Mouse (Mus musculus) stomach, postnatal 0 days (tissue): ENCODE measurements around the gene Rpl38. TPM values are rescaled to one million over a fixed set of nuclear protein-coding genes. Genes with fewer than 3 reads are reported as not detected.
"Not testable (repeated sequence)": the region's sequence is repeated elsewhere in the genome, so short reads cannot be mapped to it uniquely, and the experiment has no call there.

Experiments used
- ATAC-seq: fragments of 200-750 bp; cut with Nextera tagmentation; 2 replicates; pipeline ENCODE4 v1.8.0; 2017; ENCODE audit not compliant: low FRiP score, low TSS enrichment
- DNase-seq: peaks from one replicate; pipeline ENCODE4 v3.0.0-alpha.2; 2016; ENCODE audit warnings: low spot score
- H3K27ac ChIP-seq: fragments of 300-500 bp; sonication (generic); replicated peaks from 2 replicates; pipeline ENCODE4 v1.5.1; 2014; ENCODE audit warnings: mild to moderate bottlenecking, control low read depth
- H3K27me3 ChIP-seq: fragments of 300-500 bp; sonication (generic); 2 replicates; pipeline ENCODE4 v1.6.1; 2014; ENCODE audit warnings: low read length; ENCODE audit not compliant: control insufficient read depth, insufficient read depth
- H3K36me3 ChIP-seq: fragments of 300-500 bp; sonication (generic); 2 replicates; pipeline ENCODE4 v1.6.1; 2014; ENCODE audit warnings: low read length, mixed read lengths; ENCODE audit not compliant: control insufficient read depth, insufficient read depth
- H3K4me1 ChIP-seq: fragments of 300-500 bp; sonication (generic); replicated peaks from 2 replicates; pipeline ENCODE4 v1.6.1; 2014; ENCODE audit warnings: antibody characterized with exemption; ENCODE audit not compliant: control insufficient read depth, insufficient read depth
- H3K4me2 ChIP-seq: fragments of 300-500 bp; sonication (generic); replicated peaks from 2 replicates; pipeline ENCODE4 v1.6.1; 2014; ENCODE audit warnings: low read depth, mild to moderate bottlenecking, control low read depth, moderate library complexity
- H3K4me3 ChIP-seq: fragments of 300-500 bp; sonication (generic); 2 replicates; pipeline ENCODE4 v1.5.1; 2014; ENCODE audit warnings: low read depth, low read length, control low read depth
- H3K9ac ChIP-seq: fragments of 300-500 bp; sonication (generic); 2 replicates; pipeline ENCODE4 v1.6.1; 2014; ENCODE audit warnings: mild to moderate bottlenecking, low read length, control low read depth, mixed read lengths
- H3K9me3 ChIP-seq: fragments of 300-500 bp; sonication (generic); 2 replicates; pipeline ENCODE4 v1.6.1; 2016; ENCODE audit warnings: low read length; ENCODE audit not compliant: control insufficient read depth
- CTCF ChIP-seq: IDR thresholded peaks from 2 replicates; pipeline ENCODE4 v1.5.1; 2016; ENCODE audit warnings: antibody characterized with exemption, low read depth, mild to moderate bottlenecking, moderate library complexity
- EP300 ChIP-seq: optimal IDR thresholded peaks from 2 replicates; pipeline ENCODE3; 2016; ENCODE audit warnings: antibody characterized with exemption
- WGBS: fragments of 180-500 bp; shearing (Covaris S2); extraction: QIAGEN DNeasy Blood & Tissue Kit; methylation state at CpG from one replicate; pipeline ENCODE4 v1.1.7; 2014; 5-methylcytosine and 5-hydroxymethylcytosine counted together
- polyA plus RNA-seq: library from polyadenylated mRNA; unstranded; fragments of >200 nt; fragmentation: Nextera tagmentation; extraction: Ambion mirVana; gene quantifications from 2 replicates; pipeline ENCODE4 v1.2.1, GENCODE M21; 2015

The Rpl38 gene
- polyA plus RNA-seq, 1 experiment from 2014 or later, result 1,265 TPM

- DNase-seq, result no peak
- Histone ChIP-seq H3K4me1 (peaks cover 8% of the 10 kb centered on the region; the same call in 1 of the 2 replicates), H3K36me3 (peaks cover 25% of the 10 kb centered on the region), H3K9me3 (no peaks in the 10 kb centered on the region), H3K4me2 (no peak overlapping the region), H3K4me3 (no peak overlapping the region), H3K27ac (no peak overlapping the region), H3K27me3 (no peaks in the 10 kb centered on the region), H3K9ac (no peak overlapping the region)
- 59% methylated on average over 8 of the region's 8 CpGs for WGBS
- ATAC-seq, result no peak
- TF ChIP-seq EP300 (no peak), CTCF (no peak)
Observed at GRCm38 (mm10) chr11:114674180-114674579, 5.9 kb downstream of the Rpl38 start.

GRCm38 (mm10) chr11:114674796-114675195 lies 6.5 kb downstream of the Rpl38 start:
- H3K9ac ChIP-seq, H3K27me3 ChIP-seq, H3K4me3 ChIP-seq, H3K9me3 ChIP-seq, H3K4me1 ChIP-seq, DNase-seq, ATAC-seq, H3K27ac ChIP-seq: not testable (repeated sequence)
- Histone ChIP-seq H3K36me3 (peaks cover 25% of the 10 kb centered on the region), H3K4me2 (peak overlapping the region; percentile 96; the same call in 1 of the 2 replicates)
- 100% methylated on average over 1 of the region's 3 CpGs for WGBS

- WGBS, result under 1% methylated on average over 31 of the region's 40 CpGs
- Histone ChIP-seq H3K9me3 (no peaks in the 10 kb centered on the region), H3K27ac (peak within 1 kb of the TSS; percentile 71)
Observed at GRCm38 (mm10) chr11:114675341-114675825, 7.1 kb downstream of the Rpl38 start, which contains the start of gene Ttyh2. Ttyh2 (plus strand) TSS chr11:114675431.

GRCm38 (mm10) chr11:114675826-114676401 lies 7.6 kb downstream of the Rpl38 start:
- peak overlapping the region; percentile 71 for H3K27ac ChIP-seq
- H3K9me3 ChIP-seq, result no peaks in the 10 kb centered on the region
- H3K4me3 ChIP-seq, result peak overlapping the region; percentile 61
- peak overlapping the region; percentile 74 for H3K9ac ChIP-seq
- TF ChIP-seq EP300, result no peak
- no peak for TF ChIP-seq CTCF
- WGBS, result 1% methylated on average over 27 of the region's 27 CpGs
- DNase-seq (peak; percentile 45), ATAC-seq (no peak)
- H3K4me1 ChIP-seq, result peaks cover 3% of the 10 kb centered on the region; the same call in 1 of the 2 replicates
- H3K4me2 ChIP-seq, result peak overlapping the region; percentile 96
- H3K36me3 ChIP-seq, result peaks cover 23% of the 10 kb centered on the region
- H3K27me3 ChIP-seq, result no peaks in the 10 kb centered on the region

More at GRCm38 (mm10) chr11:114675341-114675825, 7.1 kb downstream of the Rpl38 start, which contains the start of gene Ttyh2:
- DNase-seq (peak; percentile 93), ATAC-seq (peak; percentile 87)
- Histone ChIP-seq H3K9ac (peak within 1 kb of the TSS; percentile 74), H3K4me2 (peak within 1 kb of the TSS; percentile 96), H3K4me1 (peaks cover 3% of the 10 kb centered on the region; the same call in 1 of the 2 replicates), H3K4me3 (peak within 1 kb of the TSS; percentile 61), H3K36me3 (peaks cover 25% of the 10 kb centered on the region), H3K27me3 (no peaks in the 10 kb centered on the region)
- TF ChIP-seq CTCF (peak; percentile 9; the same call in 1 of the 2 replicates), EP300 (no peak)

- Histone ChIP-seq H3K27ac (peak overlapping the region; percentile 71; the same call in 1 of the 2 replicates), H3K4me2 (peak overlapping the region; percentile 96), H3K27me3 (no peaks in the 10 kb centered on the region), H3K36me3 (peaks cover 18% of the 10 kb centered on the region; the same call in 1 of the 2 replicates), H3K9ac (peak overlapping the region; percentile 74), H3K4me3 (peak overlapping the region; percentile 61), H3K9me3 (no peaks in the 10 kb centered on the region), H3K4me1 (peaks cover 3% of the 10 kb centered on the region; the same call in 1 of the 2 replicates)
- DNase-seq (peak; percentile 75), ATAC-seq (peak; percentile 67)
- no peak for TF ChIP-seq CTCF
- no peak for TF ChIP-seq EP300
- 23% methylated on average over 14 of the region's 14 CpGs for WGBS
Observed at GRCm38 (mm10) chr11:114676431-114676830, 8.1 kb downstream of the Rpl38 start.
